Mouse (Mus musculus) cortical plate, adult 2 months (tissue): ENCODE results near the gene Stx5a. TPM values are rescaled to one million over a fixed set of nuclear protein-coding genes. Genes with fewer than 3 reads are reported as not detected.

Experiments
- H3K27ac ChIP-seq: fragments of 200-500 bp; 2 replicates; pipeline ENCODE4 v1.5.1; 2012; ENCODE audit warnings: low read length, control low read depth, inconsistent platforms; ENCODE audit not compliant: insufficient read depth
- H3K4me1 ChIP-seq: fragments of 200-500 bp; 2 replicates; pipeline ENCODE4 v1.6.1; 2011; ENCODE audit warnings: low read length; ENCODE audit not compliant: control insufficient read depth, insufficient read depth
- H3K4me3 ChIP-seq: fragments of 200-500 bp; 2 replicates; pipeline ENCODE4 v1.5.1; 2011; ENCODE audit warnings: mild to moderate bottlenecking, low read length, control low read depth; ENCODE audit not compliant: insufficient read depth
- CTCF ChIP-seq: fragments of 200-500 bp; IDR thresholded peaks from 2 replicates; pipeline ENCODE4 v1.5.1; 2011; ENCODE audit warnings: mild to moderate bottlenecking, control low read depth, low read length; ENCODE audit not compliant: insufficient read depth; ENCODE audit errors: extremely low read depth
- POLR2A ChIP-seq: fragments of 200-500 bp; IDR thresholded peaks from 2 replicates; pipeline ENCODE4 v1.6.1; 2011; ENCODE audit warnings: mild to moderate bottlenecking, low read length, control low read depth; ENCODE audit not compliant: insufficient read depth; ENCODE audit errors: extremely low read depth
- polyA plus RNA-seq: library from polyadenylated mRNA; depleted of rRNA; stranded (reverse); fragments of >200 nt; gene quantifications from 2 replicates; pipeline ENCODE4 v1.2.3, GENCODE M21; 2012

The Stx5a gene
- polyA plus RNA-seq, 1 experiment = 106 TPM

GRCm38 (mm10) chr19:8736160-8736467, 5.1 kb upstream of the Stx5a start:
- no peak overlapping the region for H3K27ac ChIP-seq
- no peak for TF ChIP-seq CTCF
- TF ChIP-seq POLR2A = no peak
- H3K4me1 ChIP-seq = no peaks in the 10 kb centered on the region
- H3K4me3 ChIP-seq = peak overlapping the region; percentile 93

GRCm38 (mm10) chr19:8738911-8739310, 2.3 kb upstream of the Stx5a start:
- H3K4me3 ChIP-seq = no peak overlapping the region
- no peak overlapping the region for H3K27ac ChIP-seq
- TF ChIP-seq CTCF (no peak), POLR2A (no peak)
- peaks cover 5% of the 10 kb centered on the region; the same call in 1 of the 2 replicates for H3K4me1 ChIP-seq

GRCm38 (mm10) chr19:8739646-8740045, 1.6 kb upstream of the Stx5a start:
- H3K27ac ChIP-seq = no peak overlapping the region
- no peak for TF ChIP-seq POLR2A
- no peak for TF ChIP-seq CTCF
- no peak overlapping the region for H3K4me3 ChIP-seq

GRCm38 (mm10) chr19:8740603-8741002, 610 bp upstream of the Stx5a start, which contains the start of gene 1700092M07Rik:
Gene 1700092M07Rik, plus strand, starts transcription at chr19:8740718.
- Histone ChIP-seq H3K27ac (peak within 1 kb of the TSS; percentile 93), H3K4me1 (peaks cover 5% of the 10 kb centered on the region; the same call in 1 of the 2 replicates), H3K4me3 (peak within 1 kb of the TSS; percentile 53)
- TF ChIP-seq CTCF = no peak
- no peak for TF ChIP-seq POLR2A

More at GRCm38 (mm10) chr19:8739646-8740045, 1.6 kb upstream of the Stx5a start:
- H3K4me1 ChIP-seq = peaks cover 5% of the 10 kb centered on the region; the same call in 1 of the 2 replicates

GRCm38 (mm10) chr19:8742176-8742575, 963 bp downstream of the Stx5a start:
- peaks cover 5% of the 10 kb centered on the region; the same call in 1 of the 2 replicates for H3K4me1 ChIP-seq
- H3K27ac ChIP-seq = 0 out of 2 replicates have a peak overlapping the region, but pooled peaks have one; percentile 17
- no peak for TF ChIP-seq CTCF
- no peak for TF ChIP-seq POLR2A
- peak overlapping the region; percentile 53 for H3K4me3 ChIP-seq

- peaks cover 5% of the 10 kb centered on the region; the same call in 1 of the 2 replicates for H3K4me1 ChIP-seq
- no peak overlapping the region for H3K4me3 ChIP-seq
- TF ChIP-seq POLR2A = no peak
- H3K27ac ChIP-seq = no peak overlapping the region
Measured at GRCm38 (mm10) chr19:8745382-8745781, 4.2 kb downstream of the Stx5a start.

- Histone ChIP-seq H3K4me3 (no peak overlapping the region), H3K27ac (no peak overlapping the region), H3K4me1 (peaks cover 3% of the 10 kb centered on the region; the same call in 1 of the 2 replicates)
- TF ChIP-seq CTCF (0 out of 2 replicates have a peak, but pooled peaks have one; percentile 1), POLR2A (no peak)
Measured at GRCm38 (mm10) chr19:8747368-8747767, 6.2 kb downstream of the Stx5a start.

GRCm38 (mm10) chr19:8755652-8756051, 14.4 kb downstream of the Stx5a start:
- Histone ChIP-seq H3K4me1 (peaks cover 3% of the 10 kb centered on the region), H3K4me3 (no peak overlapping the region), H3K27ac (no peak overlapping the region)
- TF ChIP-seq CTCF = no peak
- no peak for TF ChIP-seq POLR2A

- H3K4me1 ChIP-seq = peaks cover 3% of the 10 kb centered on the region
- peak within 1 kb of the TSS; percentile 68 for H3K27ac ChIP-seq
- H3K4me3 ChIP-seq = peak within 1 kb of the TSS; percentile 90
- peak; percentile 94 for TF ChIP-seq POLR2A
- TF ChIP-seq CTCF = no peak
Measured at GRCm38 (mm10) chr19:8756635-8757387, 15.6 kb downstream of the Stx5a start, which contains the start of gene Nxf1. Gene Nxf1, plus strand, starts transcription at chr19:8757073.

GRCm38 (mm10) chr19:8757471-8757998, 16.3 kb downstream of the Stx5a start:
- H3K4me3 ChIP-seq = peak overlapping the region; percentile 90
- no peak for TF ChIP-seq POLR2A
- TF ChIP-seq CTCF = no peak
- H3K27ac ChIP-seq = no peak overlapping the region

More at GRCm38 (mm10) chr19:8757471-8757998, 16.3 kb downstream of the Stx5a start:
- peaks cover 3% of the 10 kb centered on the region for H3K4me1 ChIP-seq
